Mouse (Mus musculus): Measurements from ENCODE around the gene Azgp1. TPM values are rescaled to one million over a fixed set of nuclear protein-coding genes. Genes with fewer than 3 reads are reported as not detected.
"Not testable (repeated sequence)": the region's sequence is repeated elsewhere in the genome, so short reads cannot be mapped to it uniquely, and the experiment has no call there.

Azgp1 gene
- not detected in 2 replicates for polyA plus RNA-seq (2016; fragmentation: Nextera tagmentation; extraction: Ambion mirVana)

DNA sequence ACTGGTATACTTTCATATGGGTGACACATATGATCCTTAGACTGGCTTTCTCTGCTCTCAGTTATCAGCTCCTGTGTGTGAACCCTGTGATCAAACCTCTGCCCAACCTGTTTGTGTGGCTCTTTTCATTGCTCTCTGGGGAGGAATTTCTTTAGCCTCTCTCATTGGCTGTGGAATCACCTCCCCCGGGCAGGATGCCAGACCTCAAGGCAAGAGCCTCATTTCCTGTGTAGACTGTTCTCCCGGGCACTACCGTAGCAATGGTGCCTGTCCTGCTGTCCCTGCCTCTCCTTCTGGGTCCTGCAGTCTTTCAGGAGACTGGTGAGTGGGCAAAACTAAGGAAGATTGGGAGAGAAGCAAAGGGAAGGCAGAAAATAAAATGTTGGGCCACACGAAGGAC lies at the start of gene Azgp1:
Gene Azgp1 (plus strand): TSS at position 221 of the 400 bp plus-strand sequence.
- H3K4me1 ChIP-seq (replicated peaks) = 0 out of 2 replicates have a peak, but pooled peaks cover 2% of the 10 kb centered on the region
- no peak within 1 kb of the TSS for H3K4me2 ChIP-seq
- WGBS = 63% methylated on average over 4 of the region's 4 CpGs
- no peaks in the 10 kb centered on the region for H3K36me3 ChIP-seq
- no peak within 1 kb of the TSS for H3K4me3 ChIP-seq (replicated peaks)
- H3K27me3 ChIP-seq = no peaks in the 10 kb centered on the region; the same call in 1 of the 2 replicates
- no peak within 1 kb of the TSS for H3K9ac ChIP-seq (replicated peaks)
- ATAC-seq (ENCODE audit: insufficient number of reproducible peaks, insufficient read depth, low FRiP score, low TSS enrichment, low read depth) = no peak
- no peak within 1 kb of the TSS for H3K27ac ChIP-seq
- no peaks in the 10 kb centered on the region for H3K9me3 ChIP-seq

DNA sequence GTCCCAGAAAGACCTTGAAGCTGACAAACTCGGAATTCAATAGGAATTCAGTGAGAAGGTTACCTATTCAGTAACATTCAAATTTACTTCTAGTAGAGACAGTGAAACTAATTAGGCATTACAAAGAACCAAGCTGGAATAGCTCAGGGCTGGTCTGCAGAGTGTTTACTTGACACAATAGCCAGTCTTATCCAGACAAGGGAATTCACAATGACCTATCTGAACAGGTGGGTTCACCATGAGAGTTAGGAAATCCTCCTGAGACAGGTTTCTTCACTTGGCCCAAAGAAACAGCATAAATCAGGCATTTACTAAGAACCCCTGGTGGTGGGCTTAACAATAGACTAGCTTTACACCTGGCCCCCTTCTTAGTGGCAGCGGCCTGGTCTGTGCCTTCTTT lies 47.4 kb upstream of the Azgp1 start:
- not testable (repeated sequence) for H3K27me3 ChIP-seq; H3K4me3 ChIP-seq (replicated peaks); ATAC-seq (ENCODE audit: insufficient number of reproducible peaks, insufficient read depth, low FRiP score, low TSS enrichment, low read depth); H3K36me3 ChIP-seq; H3K9me3 ChIP-seq; H3K4me2 ChIP-seq; H3K27ac ChIP-seq; H3K4me1 ChIP-seq (replicated peaks); H3K9ac ChIP-seq (replicated peaks)
- 74% methylated on average over 2 of the region's 2 CpGs for WGBS

GRCm38 (mm10) chr5:137936486-137936885 lies 44.8 kb upstream of the Azgp1 start:
- Histone ChIP-seq H3K4me1 (replicated peaks) (no peaks in the 10 kb centered on the region), H3K27ac (no peak overlapping the region), H3K36me3 (no peaks in the 10 kb centered on the region), H3K4me2 (no peak overlapping the region), H3K9me3 (0 out of 2 replicates have a peak, but pooled peaks cover 4% of the 10 kb centered on the region), H3K27me3 (no peaks in the 10 kb centered on the region), H3K9ac (replicated peaks) (no peak overlapping the region), H3K4me3 (replicated peaks) (no peak overlapping the region)
- 87% methylated on average over 2 of the region's 2 CpGs for WGBS
- ATAC-seq (ENCODE audit: insufficient number of reproducible peaks, insufficient read depth, low FRiP score, low TSS enrichment, low read depth) = no peak

DNA sequence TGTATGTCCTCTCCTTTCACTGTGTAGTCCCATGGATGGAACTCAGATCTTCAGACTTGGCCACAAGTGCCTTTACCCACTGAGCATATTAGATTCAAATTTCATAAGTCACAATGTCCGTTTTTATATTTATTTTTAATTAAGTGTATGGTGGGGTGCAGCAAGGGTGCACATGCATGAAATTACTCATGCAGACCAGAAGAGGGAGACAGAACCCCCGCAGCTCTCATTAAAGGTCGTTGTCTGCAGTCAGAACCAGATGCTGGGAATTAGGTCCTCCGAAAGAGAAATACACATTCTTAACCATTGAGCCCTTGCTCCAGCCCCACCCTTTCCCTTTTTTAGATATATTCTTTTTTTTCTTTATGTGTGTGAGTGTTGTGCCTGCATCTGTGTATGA lies 44.1 kb upstream of the Azgp1 start:
- no peak overlapping the region for H3K9ac ChIP-seq (replicated peaks)
- 59% methylated on average over 4 of the region's 4 CpGs for WGBS
- no peaks in the 10 kb centered on the region for H3K36me3 ChIP-seq
- H3K4me1 ChIP-seq (replicated peaks) = no peaks in the 10 kb centered on the region
- no peak overlapping the region for H3K27ac ChIP-seq
- H3K4me3 ChIP-seq (replicated peaks) = no peak overlapping the region
- ATAC-seq (ENCODE audit: insufficient number of reproducible peaks, insufficient read depth, low FRiP score, low TSS enrichment, low read depth) = no peak
- H3K4me2 ChIP-seq = no peak overlapping the region
- H3K9me3 ChIP-seq = 0 out of 2 replicates have a peak, but pooled peaks cover 4% of the 10 kb centered on the region
- no peaks in the 10 kb centered on the region for H3K27me3 ChIP-seq

GRCm38 (mm10) chr5:137940948-137941347 lies 40.4 kb upstream of the Azgp1 start:
- no peak for ATAC-seq (ENCODE audit: insufficient number of reproducible peaks, insufficient read depth, low FRiP score, low TSS enrichment, low read depth)
- Histone ChIP-seq H3K4me1 (replicated peaks) (no peaks in the 10 kb centered on the region), H3K9me3 (0 out of 2 replicates have a peak, but pooled peaks cover 4% of the 10 kb centered on the region), H3K27ac (no peak overlapping the region), H3K27me3 (no peaks in the 10 kb centered on the region), H3K36me3 (no peaks in the 10 kb centered on the region), H3K4me2 (no peak overlapping the region), H3K9ac (replicated peaks) (no peak overlapping the region), H3K4me3 (replicated peaks) (no peak overlapping the region)
- 72% methylated on average over 4 of the region's 4 CpGs for WGBS

- Histone ChIP-seq H3K4me1 (replicated peaks) (no peaks in the 10 kb centered on the region), H3K27ac (no peak overlapping the region), H3K9ac (replicated peaks) (no peak overlapping the region), H3K9me3 (no peaks in the 10 kb centered on the region), H3K4me3 (replicated peaks) (no peak overlapping the region), H3K36me3 (no peaks in the 10 kb centered on the region), H3K27me3 (no peaks in the 10 kb centered on the region), H3K4me2 (no peak overlapping the region)
- 72% methylated on average over 1 of the region's 1 CpGs for WGBS
- ATAC-seq (ENCODE audit: insufficient number of reproducible peaks, insufficient read depth, low FRiP score, low TSS enrichment, low read depth) = no peak
These were observed 38.2 kb upstream of the Azgp1 start for GRCm38 (mm10) chr5:137943133-137943532.

DNA sequence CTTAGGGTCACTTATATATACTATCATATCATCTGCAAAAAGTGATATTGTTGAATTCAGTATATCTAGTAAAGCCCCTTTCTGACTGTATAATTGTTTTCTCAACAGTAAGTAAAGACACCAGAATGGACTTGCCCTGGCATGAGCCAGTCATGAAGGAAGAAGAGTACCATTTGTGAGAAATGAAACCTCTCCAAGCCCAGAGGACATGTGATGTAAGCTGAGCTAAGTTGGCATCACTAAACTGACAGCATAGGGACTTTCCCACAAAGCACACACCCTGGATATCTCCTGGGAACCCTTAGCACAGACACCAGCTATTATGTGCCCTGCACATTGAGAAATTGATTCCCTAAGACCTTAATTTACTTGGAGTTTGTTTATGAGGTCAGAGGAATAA lies 34.0 kb upstream of the Azgp1 start:
- Histone ChIP-seq H3K4me1 (replicated peaks) (no peaks in the 10 kb centered on the region), H3K4me3 (replicated peaks) (no peak overlapping the region), H3K9ac (replicated peaks) (no peak overlapping the region), H3K27me3 (no peaks in the 10 kb centered on the region), H3K9me3 (no peaks in the 10 kb centered on the region), H3K36me3 (no peaks in the 10 kb centered on the region), H3K27ac (no peak overlapping the region), H3K4me2 (no peak overlapping the region)
- ATAC-seq (ENCODE audit: insufficient number of reproducible peaks, insufficient read depth, low FRiP score, low TSS enrichment, low read depth) = no peak

DNA sequence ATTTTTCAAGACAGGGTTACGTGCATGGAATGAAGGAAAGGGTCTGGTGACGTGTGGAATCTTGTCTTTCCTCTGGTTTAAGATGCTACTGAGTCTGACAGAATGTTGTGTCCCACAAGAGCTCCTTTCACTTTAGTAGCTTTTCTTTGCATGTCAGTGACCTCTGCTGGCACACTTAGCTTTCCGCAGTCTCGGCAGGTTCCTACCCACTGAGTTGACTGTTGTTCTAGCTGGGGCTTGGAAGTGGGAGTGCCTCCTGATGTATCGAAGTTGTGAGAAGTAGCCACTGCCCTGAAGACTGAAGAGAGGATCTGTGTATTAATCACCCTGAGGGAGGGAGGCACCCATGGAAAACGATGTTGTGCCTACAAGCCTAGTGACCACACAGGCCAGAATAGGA lies 30.1 kb upstream of the Azgp1 start:
- Histone ChIP-seq H3K4me1 (replicated peaks) (no peaks in the 10 kb centered on the region), H3K36me3 (no peaks in the 10 kb centered on the region), H3K9me3 (no peaks in the 10 kb centered on the region), H3K27ac (no peak overlapping the region), H3K9ac (replicated peaks) (no peak overlapping the region), H3K4me2 (no peak overlapping the region), H3K4me3 (replicated peaks) (no peak overlapping the region), H3K27me3 (no peaks in the 10 kb centered on the region)
- ATAC-seq (ENCODE audit: insufficient number of reproducible peaks, insufficient read depth, low FRiP score, low TSS enrichment, low read depth) = no peak
- WGBS = 43% methylated on average over 6 of the region's 6 CpGs

DNA sequence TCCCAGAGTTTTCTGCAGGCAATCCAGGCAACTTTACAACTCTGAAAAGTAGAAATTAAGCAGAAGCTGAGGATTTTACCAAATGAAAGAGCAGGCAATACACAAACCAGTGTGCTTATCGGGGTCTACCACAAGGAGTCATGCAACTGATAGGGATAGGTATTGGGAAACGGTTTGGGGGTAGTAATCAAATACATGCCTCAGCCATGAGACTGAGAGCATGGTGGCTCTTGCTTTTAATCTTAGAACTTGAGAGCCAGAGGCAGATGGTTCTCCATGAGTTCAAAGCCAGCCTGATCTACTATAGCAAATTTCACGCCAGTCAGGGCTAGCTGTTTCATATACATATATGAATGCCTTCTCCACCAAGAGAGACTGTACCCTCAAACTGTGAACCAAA lies 24.9 kb upstream of the Azgp1 start:
- H3K27ac ChIP-seq = no peak overlapping the region
- no peaks in the 10 kb centered on the region for H3K36me3 ChIP-seq
- H3K4me2 ChIP-seq = no peak overlapping the region
- 90% methylated on average over 3 of the region's 3 CpGs for WGBS
- H3K27me3 ChIP-seq = no peaks in the 10 kb centered on the region
- 0 out of 2 replicates have a peak, but pooled peaks cover 2% of the 10 kb centered on the region for H3K9me3 ChIP-seq
- no peaks in the 10 kb centered on the region for H3K4me1 ChIP-seq (replicated peaks)
- no peak overlapping the region for H3K9ac ChIP-seq (replicated peaks)
- no peak for ATAC-seq (ENCODE audit: insufficient number of reproducible peaks, insufficient read depth, low FRiP score, low TSS enrichment, low read depth)
- H3K4me3 ChIP-seq (replicated peaks) = no peak overlapping the region

GRCm38 (mm10) chr5:137962945-137963344 lies 18.4 kb upstream of the Azgp1 start, which contains the start of gene Gjc3:
Gjc3 (minus strand) TSS chr5:137963098.
- Histone ChIP-seq H3K4me3 (replicated peaks) (no peak within 1 kb of the TSS), H3K27me3 (peaks cover 2% of the 10 kb centered on the region; the same call in 1 of the 2 replicates), H3K36me3 (no peaks in the 10 kb centered on the region), H3K27ac (no peak within 1 kb of the TSS), H3K4me2 (no peak within 1 kb of the TSS), H3K4me1 (replicated peaks) (no peaks in the 10 kb centered on the region), H3K9me3 (0 out of 2 replicates have a peak, but pooled peaks cover 2% of the 10 kb centered on the region), H3K9ac (replicated peaks) (no peak within 1 kb of the TSS)
- no peak for ATAC-seq (ENCODE audit: insufficient number of reproducible peaks, insufficient read depth, low FRiP score, low TSS enrichment, low read depth)
- 81% methylated on average over 8 of the region's 8 CpGs for WGBS

GRCm38 (mm10) chr5:137966492-137966891 lies 14.8 kb upstream of the Azgp1 start:
- Histone ChIP-seq H3K9ac (replicated peaks) (no peak overlapping the region), H3K4me2 (no peak overlapping the region), H3K9me3 (no peaks in the 10 kb centered on the region), H3K36me3 (no peaks in the 10 kb centered on the region), H3K27ac (no peak overlapping the region), H3K4me1 (replicated peaks) (no peaks in the 10 kb centered on the region), H3K27me3 (peaks cover 2% of the 10 kb centered on the region; the same call in 1 of the 2 replicates), H3K4me3 (replicated peaks) (no peak overlapping the region)
- ATAC-seq (ENCODE audit: insufficient number of reproducible peaks, insufficient read depth, low FRiP score, low TSS enrichment, low read depth) = no peak

GRCm38 (mm10) chr5:137973161-137973560 lies 8.2 kb upstream of the Azgp1 start:
- Histone ChIP-seq H3K9me3 (no peaks in the 10 kb centered on the region), H3K27ac (no peak overlapping the region), H3K27me3 (no peaks in the 10 kb centered on the region), H3K4me2 (no peak overlapping the region), H3K4me3 (replicated peaks) (no peak overlapping the region), H3K4me1 (replicated peaks) (0 out of 2 replicates have a peak, but pooled peaks cover 2% of the 10 kb centered on the region), H3K36me3 (no peaks in the 10 kb centered on the region), H3K9ac (replicated peaks) (no peak overlapping the region)
- ATAC-seq (ENCODE audit: insufficient number of reproducible peaks, insufficient read depth, low FRiP score, low TSS enrichment, low read depth) = no peak
- 67% methylated on average over 2 of the region's 2 CpGs for WGBS

All from limb, embryonic 12.5 days (tissue).